In the genomic region with DNA sequence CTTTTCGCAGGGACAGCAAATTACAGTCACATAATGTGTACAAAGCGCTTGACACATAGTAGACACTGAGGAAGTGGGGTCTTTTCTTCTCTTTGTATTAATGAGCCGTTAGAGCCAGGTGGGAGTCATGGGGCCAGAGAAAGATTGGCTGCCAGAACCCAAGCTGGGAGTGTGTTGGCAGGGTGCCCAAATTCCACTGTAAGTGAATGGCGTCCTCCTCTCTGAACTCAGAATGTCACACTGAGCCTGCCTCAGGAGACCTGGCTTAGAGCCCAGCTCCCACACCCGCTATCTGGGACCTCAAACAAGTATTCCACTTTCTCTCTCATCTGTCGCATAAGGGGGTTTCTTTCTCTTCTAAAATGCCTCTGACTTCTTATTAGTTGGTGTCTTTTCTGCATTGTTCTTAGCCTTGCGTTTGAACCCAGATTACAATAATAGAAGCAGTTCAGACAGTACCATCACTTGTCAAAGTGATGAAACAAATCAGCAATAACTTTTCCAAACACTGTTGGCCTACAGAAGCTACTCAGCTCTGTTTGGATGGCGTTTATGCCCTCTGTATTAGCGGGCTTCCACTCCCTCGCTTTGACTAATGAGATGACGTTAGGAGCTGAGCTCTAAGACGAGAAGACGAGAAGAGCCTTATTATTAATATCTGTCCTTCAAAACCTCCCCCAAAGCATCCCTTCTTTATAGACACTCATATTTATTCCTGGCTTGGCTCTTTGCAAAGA, we compare ENCODE assay signal across 8 mouse cellular contexts. TPM values are rescaled to one million over a fixed set of nuclear protein-coding genes. Genes with fewer than 3 reads are reported as not detected.
DNase-seq lines count a peak whose midpoint lies in the region; ATAC-seq lines count a peak whose summit lies in the region.

No protein-coding gene starts in this region.

- DNase-seq in hindbrain, embryonic 11.5 days (ENCODE audit: low spot score), result peak; percentile 52
- no peak for DNase-seq in hindbrain, embryonic 10.5 days (ENCODE audit: low spot score)
- DNase-seq in adrenal gland, postnatal 4 days (ENCODE audit: low spot score in 2 of 2), result peak; percentile 15 to 29
- peak; percentile 83 for DNase-seq in hindbrain, embryonic 14.5 days (ENCODE audit: low spot score)
- peak; percentile 94 for DNase-seq in left cerebral cortex, postnatal 4 days
- no peak for DNase-seq in T-cell, adult 2 months (ENCODE audit: low spot score)

- ATAC-seq in hindbrain, embryonic 11.5 days (ENCODE audit: low FRiP score), result peak; percentile 77
- ATAC-seq in forebrain, embryonic 16.5 days, result peak; percentile 95
- ATAC-seq in hindbrain, embryonic 14.5 days (ENCODE audit: low FRiP score), result peak; percentile 90
- peak; percentile 94 for ATAC-seq in neural tube, embryonic 12.5 days (ENCODE audit: low FRiP score, low read depth)

- H3K36me3 ChIP-seq in hindbrain, embryonic 11.5 days (ENCODE audit: control insufficient read depth, insufficient read depth, low read length), result no peaks in the 10 kb centered on the region
- H3K36me3 ChIP-seq in hindbrain, embryonic 10.5 days, result no peaks in the 10 kb centered on the region
- no peaks in the 10 kb centered on the region for H3K36me3 ChIP-seq in forebrain, embryonic 16.5 days (ENCODE audit: control insufficient read depth, insufficient read depth)
- no peaks in the 10 kb centered on the region for H3K36me3 ChIP-seq in hindbrain, embryonic 14.5 days (replicated peaks; ENCODE audit: control insufficient read depth, insufficient read depth)
- no peaks in the 10 kb centered on the region for H3K36me3 ChIP-seq in neural tube, embryonic 12.5 days

- H3K4me3 ChIP-seq in hindbrain, embryonic 11.5 days (ENCODE audit: low read depth, low read length), result no peak overlapping the region
- no peak overlapping the region for H3K4me3 ChIP-seq in hindbrain, embryonic 10.5 days
- H3K4me3 ChIP-seq in forebrain, embryonic 16.5 days (replicated peaks; ENCODE audit: low read length), result no peak overlapping the region
- H3K4me3 ChIP-seq in hindbrain, embryonic 14.5 days (replicated peaks; ENCODE audit: low read length), result no peak overlapping the region
- H3K4me3 ChIP-seq in neural tube, embryonic 12.5 days, result no peak overlapping the region

- H3K4me2 ChIP-seq in hindbrain, embryonic 11.5 days (replicated peaks; ENCODE audit: low read depth, low read length), result no peak overlapping the region
- peak overlapping the region; percentile 28 for H3K4me2 ChIP-seq in forebrain, embryonic 16.5 days (ENCODE audit: low read length)
- H3K4me2 ChIP-seq in hindbrain, embryonic 14.5 days (replicated peaks), result no peak overlapping the region
- 0 out of 2 replicates have a peak overlapping the region, but pooled peaks have one; percentile 15 for H3K4me2 ChIP-seq in neural tube, embryonic 12.5 days (replicated peaks)

- no peak overlapping the region for H3K9ac ChIP-seq in hindbrain, embryonic 11.5 days (ENCODE audit: low read depth, low read length)
- no peak overlapping the region for H3K9ac ChIP-seq in forebrain, embryonic 16.5 days (replicated peaks; ENCODE audit: low read depth, low read length)
- H3K9ac ChIP-seq in hindbrain, embryonic 14.5 days, result no peak overlapping the region
- no peak overlapping the region for H3K9ac ChIP-seq in neural tube, embryonic 12.5 days

- no peak overlapping the region for H3K27ac ChIP-seq in hindbrain, embryonic 11.5 days (ENCODE audit: low read depth, low read length)
- H3K27ac ChIP-seq in hindbrain, embryonic 10.5 days, result no peak overlapping the region
- no peak overlapping the region; the same call in 1 of the 2 replicates for H3K27ac ChIP-seq in forebrain, embryonic 16.5 days (ENCODE audit: low read length)
- 0 out of 2 replicates have a peak overlapping the region, but pooled peaks have one; percentile 26 for H3K27ac ChIP-seq in hindbrain, embryonic 14.5 days
- H3K27ac ChIP-seq in neural tube, embryonic 12.5 days, result no peak overlapping the region

- intact Hi-C loops in left cerebral cortex, postnatal 4 days (cut with DNase I), result no loop called here

- no peaks in the 10 kb centered on the region for H3K9me3 ChIP-seq in hindbrain, embryonic 11.5 days (ENCODE audit: control insufficient read depth, low read length)
- no peaks in the 10 kb centered on the region for H3K9me3 ChIP-seq in hindbrain, embryonic 10.5 days
- no peaks in the 10 kb centered on the region for H3K9me3 ChIP-seq in forebrain, embryonic 16.5 days (ENCODE audit: control insufficient read depth, low read length)
- no peaks in the 10 kb centered on the region for H3K9me3 ChIP-seq in hindbrain, embryonic 14.5 days (ENCODE audit: control insufficient read depth, low read length)
- H3K9me3 ChIP-seq in neural tube, embryonic 12.5 days, result no peaks in the 10 kb centered on the region

- 62% methylated on average over 13 of the region's 13 CpGs for WGBS in hindbrain, embryonic 11.5 days
- whole genome bisulfite sequencing in hindbrain, embryonic 10.5 days, result 67% methylated on average over 13 of the region's 13 CpGs
- 6% methylated on average over 13 of the region's 13 CpGs for WGBS in forebrain, embryonic 16.5 days
- whole genome bisulfite sequencing in hindbrain, embryonic 14.5 days, result 33% methylated on average over 13 of the region's 13 CpGs
- WGBS in neural tube, embryonic 12.5 days, result 40% methylated on average over 13 of the region's 13 CpGs

- H3K27me3 ChIP-seq in hindbrain, embryonic 11.5 days (ENCODE audit: control insufficient read depth, insufficient read depth, low read length), result no peaks in the 10 kb centered on the region
- no peaks in the 10 kb centered on the region for H3K27me3 ChIP-seq in hindbrain, embryonic 10.5 days (ENCODE audit: insufficient read depth, poor library complexity, severe bottlenecking)
- H3K27me3 ChIP-seq in forebrain, embryonic 16.5 days (replicated peaks; ENCODE audit: control insufficient read depth, insufficient read depth, low read length), result no peaks in the 10 kb centered on the region
- H3K27me3 ChIP-seq in hindbrain, embryonic 14.5 days (ENCODE audit: control insufficient read depth, insufficient read depth, low read length), result no peaks in the 10 kb centered on the region
- H3K27me3 ChIP-seq in neural tube, embryonic 12.5 days (replicated peaks), result 0 out of 2 replicates have a peak, but pooled peaks cover 4% of the 10 kb centered on the region

- no peaks in the 10 kb centered on the region; the same call in 1 of the 2 replicates for H3K4me1 ChIP-seq in hindbrain, embryonic 11.5 days (replicated peaks; ENCODE audit: control insufficient read depth, insufficient read depth, low read length)
- H3K4me1 ChIP-seq in hindbrain, embryonic 10.5 days (replicated peaks), result peaks cover 6% of the 10 kb centered on the region; the same call in 1 of the 2 replicates
- H3K4me1 ChIP-seq in forebrain, embryonic 16.5 days (replicated peaks; ENCODE audit: control insufficient read depth, insufficient read depth, low read length), result peaks cover 11% of the 10 kb centered on the region
- H3K4me1 ChIP-seq in hindbrain, embryonic 14.5 days (replicated peaks; ENCODE audit: control insufficient read depth, insufficient read depth, low read length), result 0 out of 2 replicates have a peak, but pooled peaks cover 10% of the 10 kb centered on the region
- peaks cover 9% of the 10 kb centered on the region; the same call in 1 of the 2 replicates for H3K4me1 ChIP-seq in neural tube, embryonic 12.5 days

RNA-seq across cellular contexts. Expression of gene Wif1, which starts 21.9 kb away (rescaled TPM):
- polyA plus RNA-seq in hindbrain, embryonic 11.5 days (2014; fragmentation: Nextera tagmentation; extraction: Ambion mirVana), result 4.9 and 6.1 TPM in 2 replicates
- 1.5 and 1.9 TPM in 2 replicates for polyA plus RNA-seq in hindbrain, embryonic 10.5 days (2016; fragmentation: Nextera tagmentation; extraction: Ambion mirVana)
- total RNA-seq in adrenal gland, postnatal 4 days (2021), result 1 to 10 TPM in 1 of 2 experiments, under 1 TPM in 1; 0.67 to 2.1 TPM
- 2.1 and 3.0 TPM in 2 replicates for polyA plus RNA-seq in forebrain, embryonic 16.5 days (2015; fragmentation: Nextera tagmentation; extraction: Ambion mirVana)
- polyA plus RNA-seq in hindbrain, embryonic 14.5 days (2014; fragmentation: Nextera tagmentation; extraction: Ambion mirVana), result 6.1 and 7.4 TPM in 2 replicates
- total RNA-seq in left cerebral cortex, postnatal 4 days (2021), result 1 to 10 TPM; 1.8 to 2.1 TPM
- 7.8 and 8.0 TPM in 2 replicates for polyA plus RNA-seq in neural tube, embryonic 12.5 days (2016; fragmentation: Nextera tagmentation; extraction: Ambion mirVana)

Comparison
In these comparisons a context has a peak if more than half of its experiments do, and no peak if none do; other contexts are left out.
1. DNase-seq: peak in hindbrain, embryonic 11.5 days (single experiment), adrenal gland, postnatal 4 days (2 of 2), hindbrain, embryonic 14.5 days (single experiment) and left cerebral cortex, postnatal 4 days (single experiment); none in hindbrain, embryonic 10.5 days (single experiment) and T-cell, adult 2 months (single experiment).
2. H3K4me2 ChIP-seq: peak in forebrain, embryonic 16.5 days (single experiment) and neural tube, embryonic 12.5 days (single experiment); none in hindbrain, embryonic 11.5 days (single experiment) and hindbrain, embryonic 14.5 days (single experiment).
3. Peak in every context shown above with its lines, with median percentiles within 50 percentile points of each other: ATAC-seq.